Mouse (Mus musculus) G1E-ER4 (cell line): ENCODE results near the gene Pnmt. TPM values are rescaled to one million over a fixed set of nuclear protein-coding genes. Genes with fewer than 3 reads are reported as not detected.

Experiments
- GATA1 ChIP-seq: IDR thresholded peaks from one replicate; pipeline ENCODE4 v1.8.0; 2012; ENCODE audit warnings: low read length, inconsistent platforms
- polyA plus RNA-seq: library from polyadenylated mRNA; stranded (reverse); fragments of >175 nt; gene quantifications from 2 replicates; pipeline ENCODE4 v1.2.3, GENCODE M21; 2012

Gene Pnmt
- polyA plus RNA-seq, result not detected in 2 replicates

GRCm38 (mm10) chr11:98385638-98386585 is at the start of gene Pnmt:
Gene Pnmt (plus strand): TSS chr11:98386450.
- no peak for TF ChIP-seq GATA1

GRCm38 (mm10) chr11:98338507-98338961 is 47.7 kb upstream of the Pnmt start:
- TF ChIP-seq GATA1, result no peak

GRCm38 (mm10) chr11:98339071-98339501 is 47.2 kb upstream of the Pnmt start:
- TF ChIP-seq GATA1, result no peak

GRCm38 (mm10) chr11:98339679-98340287 is 46.5 kb upstream of the Pnmt start:
- no peak for TF ChIP-seq GATA1

GRCm38 (mm10) chr11:98340597-98340996 is 45.7 kb upstream of the Pnmt start:
- no peak for TF ChIP-seq GATA1

GRCm38 (mm10) chr11:98341174-98341573 is 45.1 kb upstream of the Pnmt start:
- no peak for TF ChIP-seq GATA1

GRCm38 (mm10) chr11:98342000-98342945 is 44.0 kb upstream of the Pnmt start:
- TF ChIP-seq GATA1, result no peak

GRCm38 (mm10) chr11:98345253-98345652 is 41.0 kb upstream of the Pnmt start:
- no peak for TF ChIP-seq GATA1

GRCm38 (mm10) chr11:98346168-98346567 is 40.1 kb upstream of the Pnmt start:
- no peak for TF ChIP-seq GATA1

- TF ChIP-seq GATA1, result no peak
These were observed 38.7 kb upstream of the Pnmt start for GRCm38 (mm10) chr11:98347385-98348082.

- TF ChIP-seq GATA1, result no peak
These were observed 37.9 kb upstream of the Pnmt start, which contains the start of gene Ppp1r1b for GRCm38 (mm10) chr11:98348083-98348961. Gene Ppp1r1b (plus strand): TSS chr11:98348404.

GRCm38 (mm10) chr11:98349308-98349707 is 36.9 kb upstream of the Pnmt start:
- TF ChIP-seq GATA1, result no peak

GRCm38 (mm10) chr11:98352272-98352990 is 33.8 kb upstream of the Pnmt start:
- TF ChIP-seq GATA1, result no peak
